Mouse (Mus musculus) kidney, postnatal 0 days (tissue): ENCODE data around the gene Timp1. TPM values are rescaled to one million over a fixed set of nuclear protein-coding genes. Genes with fewer than 3 reads are reported as not detected.

Experiments
- ATAC-seq: fragments of 200-750 bp; cut with Nextera tagmentation; replicated peaks from 2 replicates; pipeline ENCODE4 v1.8.0; 2017; ENCODE audit warnings: low read depth, moderate number of reproducible peaks, moderate TSS enrichment, moderate library complexity; ENCODE audit not compliant: low FRiP score
- DNase-seq: peaks from one replicate; pipeline ENCODE4 v3.0.0-alpha.2; 2016; ENCODE audit warnings: low spot score
- H3K27ac ChIP-seq: fragments of 300-500 bp; sonication (generic); 2 replicates; pipeline ENCODE4 v1.5.1; 2014; ENCODE audit warnings: mild to moderate bottlenecking
- H3K27me3 ChIP-seq: fragments of 300-500 bp; sonication (generic); 2 replicates; pipeline ENCODE4 v1.6.1; 2014; ENCODE audit warnings: low read length, mixed read lengths; ENCODE audit not compliant: insufficient read depth
- H3K36me3 ChIP-seq: fragments of 300-500 bp; sonication (generic); 2 replicates; pipeline ENCODE4 v1.6.1; 2014; ENCODE audit warnings: low read length, mixed read lengths; ENCODE audit not compliant: insufficient read depth
- H3K4me1 ChIP-seq: fragments of 300-500 bp; sonication (generic); replicated peaks from 2 replicates; pipeline ENCODE4 v1.6.1; 2014; ENCODE audit warnings: antibody characterized with exemption, low read length, mixed read lengths; ENCODE audit not compliant: insufficient read depth
- H3K4me2 ChIP-seq: fragments of 300-500 bp; sonication (generic); 2 replicates; pipeline ENCODE4 v1.6.1; 2014; ENCODE audit warnings: mild to moderate bottlenecking, low read length, moderate library complexity, mixed read lengths
- H3K4me3 ChIP-seq: fragments of 300-500 bp; sonication (generic); replicated peaks from 2 replicates; pipeline ENCODE4 v1.5.1; 2014; ENCODE audit warnings: low read depth, low read length
- H3K9ac ChIP-seq: fragments of 300-500 bp; sonication (generic); 2 replicates; pipeline ENCODE4 v1.6.1; 2014; ENCODE audit warnings: low read depth, low read length
- H3K9me3 ChIP-seq: fragments of 300-500 bp; sonication (generic); replicated peaks from 2 replicates; pipeline ENCODE4 v1.6.1; 2016; ENCODE audit warnings: low read length, inconsistent platforms, mixed read lengths
- CTCF ChIP-seq: IDR thresholded peaks from 2 replicates; pipeline ENCODE4 v1.5.1; 2016; ENCODE audit warnings: antibody characterized with exemption, low read depth, mild to moderate bottlenecking, moderate library complexity
- WGBS: fragments of 180-500 bp; shearing (Covaris S2); extraction: QIAGEN DNeasy Blood & Tissue Kit; methylation state at CpG from one replicate; pipeline ENCODE4 v1.1.7; 2014; 5-methylcytosine and 5-hydroxymethylcytosine counted together
- microRNA-seq: library from miRNA; unstranded; fragments of <30 nt; microRNA quantifications from one replicate; pipeline ENCODE4, GENCODE M21; 2016
- polyA plus RNA-seq: library from polyadenylated mRNA; unstranded; fragments of >200 nt; fragmentation: Nextera tagmentation; extraction: Ambion mirVana; gene quantifications from 2 replicates; pipeline ENCODE4 v1.2.1, GENCODE M21; 2015

The Timp1 gene
- polyA plus RNA-seq, 1 experiment from 2014 or later, result 17.2 TPM

DNA sequence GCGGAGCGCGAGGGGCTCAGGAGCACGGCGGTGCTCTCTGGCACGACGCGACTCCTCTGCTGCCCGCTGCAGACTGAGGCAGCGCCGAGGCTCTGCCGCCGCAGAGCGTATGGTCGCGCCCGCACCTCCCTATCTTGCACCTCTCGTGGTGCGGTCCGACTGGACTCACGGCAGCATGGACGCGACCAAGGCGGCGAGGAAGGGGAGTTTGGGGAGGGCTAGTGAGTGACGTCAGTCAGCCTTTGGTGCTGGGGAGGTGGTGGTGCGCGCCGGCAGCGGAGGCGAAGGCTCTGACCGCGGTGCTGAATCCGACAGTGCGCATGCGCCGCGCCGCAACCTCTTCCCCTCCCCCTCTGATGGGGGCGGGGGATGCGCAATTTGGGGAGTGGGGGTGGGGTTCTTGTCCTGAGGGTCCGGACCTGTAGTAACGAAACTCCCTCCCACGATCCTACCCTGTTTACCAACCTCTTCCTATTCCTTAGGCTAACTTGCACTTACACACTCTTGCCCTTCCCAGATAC is 50.9 kb downstream of the Timp1 start, which contains the start of gene Syn1:
TSS of gene Syn1 (minus strand) at position 161 of the 521 bp plus-strand sequence.
- ATAC-seq (peak; percentile 95), DNase-seq (peak; percentile 87)
- Histone ChIP-seq H3K9ac (no peak within 1 kb of the TSS), H3K9me3 (no peaks in the 10 kb centered on the region), H3K4me2 (peak within 1 kb of the TSS; percentile 56), H3K27me3 (no peaks in the 10 kb centered on the region), H3K27ac (no peak within 1 kb of the TSS), H3K4me1 (no peaks in the 10 kb centered on the region), H3K36me3 (no peaks in the 10 kb centered on the region), H3K4me3 (peak within 1 kb of the TSS; percentile 31)
- TF ChIP-seq CTCF, result peak; percentile 0; the same call in 1 of the 2 replicates
- 18% methylated on average over 35 of the region's 44 CpGs for WGBS

DNA sequence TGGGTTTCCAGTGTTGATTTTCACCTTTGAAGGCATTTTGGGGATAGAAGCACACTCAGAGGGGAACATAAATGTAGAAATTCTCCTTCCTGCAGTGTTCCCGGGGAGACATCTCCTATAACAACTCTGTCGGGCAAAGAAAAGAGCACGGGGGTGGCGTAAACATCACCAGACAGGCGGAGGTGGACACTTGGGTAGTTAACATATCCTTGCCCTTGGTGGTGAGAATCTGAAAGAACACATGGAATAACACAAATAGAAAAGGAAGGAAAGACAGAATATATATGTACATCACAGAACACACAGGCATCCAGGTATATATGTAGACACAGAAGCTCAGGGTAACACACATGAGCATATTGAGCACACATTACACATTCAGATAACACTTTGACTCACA is 51.4 kb downstream of the Timp1 start:
- H3K27ac ChIP-seq, result no peak overlapping the region
- H3K9me3 ChIP-seq, result no peaks in the 10 kb centered on the region
- 0 out of 2 replicates have a peak overlapping the region, but pooled peaks have one; percentile 56 for H3K4me2 ChIP-seq
- no peak for ATAC-seq
- 50% methylated on average over 5 of the region's 5 CpGs for WGBS
- H3K4me1 ChIP-seq, result no peaks in the 10 kb centered on the region
- H3K36me3 ChIP-seq, result no peaks in the 10 kb centered on the region
- no peak overlapping the region for H3K4me3 ChIP-seq
- H3K9ac ChIP-seq, result no peak overlapping the region
- DNase-seq, result no peak
- H3K27me3 ChIP-seq, result no peaks in the 10 kb centered on the region
- no peak for TF ChIP-seq CTCF

DNA sequence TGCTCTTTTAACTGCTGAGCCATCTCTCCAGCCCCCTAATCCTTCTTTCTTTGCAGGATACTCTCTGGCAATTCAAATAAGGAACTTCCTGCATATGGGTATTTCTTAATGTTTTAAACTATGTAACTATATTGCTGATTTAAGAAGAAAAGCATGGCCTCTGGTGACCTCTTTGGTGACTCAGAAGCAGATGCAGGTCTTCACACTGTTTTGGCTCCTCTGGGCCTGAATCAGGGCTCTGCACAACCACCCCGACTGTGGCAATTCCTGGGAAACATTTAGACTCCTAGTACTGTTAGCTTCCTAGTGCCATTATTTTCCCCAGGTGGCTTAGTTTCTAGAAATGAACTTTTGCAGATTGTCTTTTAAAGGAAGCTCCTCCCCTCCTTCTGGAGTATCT is 53.5 kb downstream of the Timp1 start:
- H3K27ac ChIP-seq, result no peak overlapping the region
- no peaks in the 10 kb centered on the region for H3K4me1 ChIP-seq
- H3K36me3 ChIP-seq, result no peaks in the 10 kb centered on the region
- TF ChIP-seq CTCF, result no peak
- no peak overlapping the region for H3K4me3 ChIP-seq
- 63% methylated on average over 1 of the region's 1 CpGs for WGBS
- H3K27me3 ChIP-seq, result no peaks in the 10 kb centered on the region
- H3K4me2 ChIP-seq, result no peak overlapping the region
- DNase-seq (no peak), ATAC-seq (no peak)
- H3K9ac ChIP-seq, result no peak overlapping the region
- H3K9me3 ChIP-seq, result no peaks in the 10 kb centered on the region

Small RNAs within 50 kb of the gene (microRNA-seq; reads per million reads assigned to microRNA genes)
- gene Gm24824 (not detected), gene Mir5617 (not detected)

Other genes starting within 250 kb of the Timp1 start
- gene Uba1, start 211.8 kb upstream of the Timp1 start, polyA plus RNA-seq, result 119 and 131 TPM in 2 replicates
- 78.9 and 81.6 TPM in 2 replicates for gene Cdk16, start 182.2 kb upstream of the Timp1 start, polyA plus RNA-seq
- gene Usp11, start 166.3 kb upstream of the Timp1 start, polyA plus RNA-seq, result 16.3 and 16.4 TPM in 2 replicates
- gene Araf, start 72.4 kb upstream of the Timp1 start, polyA plus RNA-seq, result 86.6 and 88.3 TPM in 2 replicates
- gene Syn1, start 50.8 kb downstream of the Timp1 start, polyA plus RNA-seq, result 0.11 and 0.16 TPM in 2 replicates
- 5.0 and 5.4 TPM in 2 replicates for gene Cfp, start 61.4 kb downstream of the Timp1 start, polyA plus RNA-seq
- gene Elk1, start 80.4 kb downstream of the Timp1 start, polyA plus RNA-seq, result 10.1 TPM in 2 replicates
- 79.2 and 85.4 TPM in 2 replicates for gene Uxt, start 91.9 kb downstream of the Timp1 start, polyA plus RNA-seq
- gene Zfp182, start 192.2 kb downstream of the Timp1 start, polyA plus RNA-seq, result 5.1 and 5.4 TPM in 2 replicates
- not detected in 2 replicates for gene Spaca5, start 198.2 kb downstream of the Timp1 start, polyA plus RNA-seq
- gene Zfp300, start 219.4 kb downstream of the Timp1 start, polyA plus RNA-seq, result 0.96 and 1.3 TPM in 2 replicates
- not detected in 2 replicates for gene Ssxa1, start 245.7 kb downstream of the Timp1 start, polyA plus RNA-seq